Mouse (Mus musculus): ENCODE data around the gene Foxd3.

- TF ChIP-seq CTCF (IDR thresholded peaks at IDR 0.05; ENCODE audit: low read depth, low read length) (no peak), POLR2A (IDR thresholded peaks at IDR 0.05; ENCODE audit: insufficient read depth, low read length) (no peak)
These were observed 4.0 kb downstream of the Foxd3 start for GRCm38 (mm10) chr4:99660073-99660611.

Measured in ES-Bruce4 (cell line).